Comparison of ENCODE assay signal across 8 mouse cellular contexts in the genomic region with DNA sequence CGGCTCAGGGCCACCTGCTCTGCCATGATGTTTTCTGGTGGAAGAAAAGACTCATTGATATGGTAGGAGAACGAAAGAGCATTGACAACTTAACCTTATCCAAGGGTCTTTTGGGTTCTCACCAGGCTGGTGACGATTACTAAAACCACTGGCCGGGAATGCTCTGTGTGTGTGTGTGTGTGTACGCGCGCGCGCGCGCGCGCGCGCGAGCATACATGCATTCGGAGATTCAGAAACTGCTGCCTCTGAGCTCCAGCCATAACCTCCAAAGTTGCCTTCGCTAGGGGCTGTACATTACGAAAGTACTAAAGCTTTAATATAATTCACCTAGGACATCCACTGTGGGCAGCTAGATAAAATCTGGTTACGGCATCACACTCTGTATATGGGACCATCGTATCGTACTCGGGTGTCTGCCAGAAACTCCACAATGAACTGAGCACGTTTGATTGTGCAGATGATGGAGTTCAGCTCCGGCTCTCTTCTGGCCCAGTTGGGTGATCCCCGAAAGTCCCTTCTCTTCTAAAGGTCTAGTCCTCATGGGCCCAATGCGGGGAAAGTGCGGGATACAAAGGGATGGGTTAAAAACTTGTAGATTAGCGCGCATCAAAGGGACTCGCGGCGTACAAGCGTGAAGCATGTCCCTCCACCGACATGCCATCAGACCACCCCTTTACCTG. TPM values are rescaled to one million over a fixed set of nuclear protein-coding genes. Genes with fewer than 3 reads are reported as not detected.
DNase-seq lines count a peak whose midpoint lies in the region; ATAC-seq and TF ChIP-seq lines count a peak whose summit lies in the region.

No protein-coding gene starts in this region.

- no peak overlapping the region; the same call in 1 of the 2 replicates for H3K27ac ChIP-seq in left cerebral cortex, adult 2 months
- H3K27ac ChIP-seq in limb, embryonic 14.5 days (replicated peaks; ENCODE audit: low read depth, low read length): peak overlapping the region; percentile 81; the same call in 1 of the 2 replicates

- peak overlapping the region; percentile 62 for H3K9ac ChIP-seq in limb, embryonic 14.5 days (ENCODE audit: low read depth, low read length, severe bottlenecking)

- ATAC-seq in erythroblast, adult 5-6 weeks (replicated peaks; ENCODE audit: low FRiP score, poor library complexity, severe bottlenecking): peak; percentile 5; the same call in 1 of the 2 replicates
- peak; percentile 10 for ATAC-seq in limb, embryonic 14.5 days (ENCODE audit: low FRiP score, low read depth)

- peak overlapping the region; percentile 48 for H3K4me2 ChIP-seq in limb, embryonic 14.5 days (replicated peaks; ENCODE audit: low read depth, low read length, severe bottlenecking)

- TF ChIP-seq CTCF in left cerebral cortex, adult 2 months (IDR thresholded peaks at IDR 0.05): no peak

- peak overlapping the region; percentile 64 for H3K4me3 ChIP-seq in left cerebral cortex, adult 2 months
- peak overlapping the region; percentile 54 for H3K4me3 ChIP-seq in limb, embryonic 14.5 days (replicated peaks; ENCODE audit: low read length)

- 44% methylated on average over 35 of the region's 35 CpGs for WGBS in limb, embryonic 14.5 days

- no peaks in the 10 kb centered on the region for H3K9me3 ChIP-seq in limb, embryonic 14.5 days (ENCODE audit: control insufficient read depth, low read length)

- H3K4me1 ChIP-seq in limb, embryonic 14.5 days (ENCODE audit: control insufficient read depth, insufficient read depth, low read length): no peaks in the 10 kb centered on the region

- 0 out of 2 replicates have a peak, but pooled peaks cover under 1% of the 10 kb centered on the region for H3K36me3 ChIP-seq in limb, embryonic 14.5 days (ENCODE audit: control insufficient read depth, insufficient read depth, low read length)

- no peaks in the 10 kb centered on the region for H3K27me3 ChIP-seq in limb, embryonic 14.5 days (ENCODE audit: control insufficient read depth, insufficient read depth, low read length)

- DNase-seq in left cerebral cortex, adult 2 months (ENCODE audit: extremely low spot score in 1 of 2, low spot score in 2 of 2): no peak
- DNase-seq in left cerebral cortex, adult 9 months (ENCODE audit: low spot score in 2 of 2): no peak
- peak; percentile 6 for DNase-seq in Muller cell, postnatal 12 days (ENCODE audit: inconsistent ontology term)
- DNase-seq in limb, embryonic 14.5 days (ENCODE audit: low spot score): peak; percentile 3
- peak; percentile 35 for DNase-seq in retina, postnatal 1 day
- no peak for DNase-seq in ovary, postnatal 14 days (ENCODE audit: low spot score)
- DNase-seq in frontal cortex, postnatal 10 days (ENCODE audit: low spot score in 2 of 2): no peak

- intact Hi-C loops in left cerebral cortex, adult 2 months (cut with DNase I): no loop called here

- TF ChIP-seq POLR2A in limb, embryonic 14.5 days (IDR thresholded peaks at IDR 0.05; ENCODE audit: borderline replicate concordance, extremely low read depth, insufficient read depth, insufficient read length): no peak

RNA-seq across cellular contexts. Expression of a gene that starts 0.7 kb away (rescaled TPM):
- total RNA-seq in left cerebral cortex, adult 2 months (2021): 10 to 100 TPM; 28.2 to 28.4 TPM
- 89.3 and 104 TPM in 2 replicates for total RNA-seq in erythroblast, adult 5-6 weeks (2015; ENCODE audit: low replicate concordance)
- total RNA-seq in erythroblast, adult 5-6 weeks (2017; ENCODE audit: low replicate concordance): 46.4 and 58.4 TPM in 2 replicates
- 35.2 and 35.4 TPM in 2 replicates for polyA plus RNA-seq in limb, embryonic 14.5 days (2012; rRNA removed)
- 48.3 and 51.8 TPM in 2 replicates for polyA plus RNA-seq in limb, embryonic 14.5 days (2014; fragmentation: Nextera tagmentation; extraction: Ambion mirVana)

RNA-seq across cellular contexts. Expression of a gene that starts 35.2 kb away (rescaled TPM):
- total RNA-seq in left cerebral cortex, adult 2 months (2021): 10 to 100 TPM; 44.8 to 47.6 TPM
- total RNA-seq in erythroblast, adult 5-6 weeks (2015; ENCODE audit: low replicate concordance): 5.2 and 14.0 TPM in 2 replicates
- total RNA-seq in erythroblast, adult 5-6 weeks (2017; ENCODE audit: low replicate concordance): 19.8 and 36.4 TPM in 2 replicates
- polyA plus RNA-seq in limb, embryonic 14.5 days (2012; rRNA removed): 13.7 and 17.4 TPM in 2 replicates
- polyA plus RNA-seq in limb, embryonic 14.5 days (2014; fragmentation: Nextera tagmentation; extraction: Ambion mirVana): 23.9 and 25.6 TPM in 2 replicates

RNA-seq across cellular contexts. Expression of a gene that starts 35.2 kb away (rescaled TPM):
- total RNA-seq in left cerebral cortex, adult 2 months (2021): 10 to 100 TPM; 15.7 to 20.9 TPM
- total RNA-seq in erythroblast, adult 5-6 weeks (2015; ENCODE audit: low replicate concordance): 3.7 and 9.4 TPM in 2 replicates
- 4.0 and 8.8 TPM in 2 replicates for total RNA-seq in erythroblast, adult 5-6 weeks (2017; ENCODE audit: low replicate concordance)
- polyA plus RNA-seq in limb, embryonic 14.5 days (2012; rRNA removed): 50.6 and 60.3 TPM in 2 replicates
- polyA plus RNA-seq in limb, embryonic 14.5 days (2014; fragmentation: Nextera tagmentation; extraction: Ambion mirVana): 39.3 and 41.8 TPM in 2 replicates

RNA-seq across cellular contexts. Expression of a gene that starts 52.9 kb away (rescaled TPM):
- not detected for total RNA-seq in left cerebral cortex, adult 2 months (2021)
- total RNA-seq in erythroblast, adult 5-6 weeks (2015; ENCODE audit: low replicate concordance): not detected in 2 replicates
- not detected in 2 replicates for total RNA-seq in erythroblast, adult 5-6 weeks (2017; ENCODE audit: low replicate concordance)
- 1.1 and 2.8 TPM in 2 replicates for polyA plus RNA-seq in limb, embryonic 14.5 days (2012; rRNA removed)
- polyA plus RNA-seq in limb, embryonic 14.5 days (2014; fragmentation: Nextera tagmentation; extraction: Ambion mirVana): 1.4 and 2.7 TPM in 2 replicates

RNA-seq across cellular contexts. Expression of a gene that starts 55.1 kb away (rescaled TPM):
- total RNA-seq in left cerebral cortex, adult 2 months (2021): 1 to 10 TPM; 3.1 to 3.9 TPM
- total RNA-seq in erythroblast, adult 5-6 weeks (2015; ENCODE audit: low replicate concordance): 1.9 and 2.1 TPM in 2 replicates
- 1.8 and 3.0 TPM in 2 replicates for total RNA-seq in erythroblast, adult 5-6 weeks (2017; ENCODE audit: low replicate concordance)
- 16.0 and 21.0 TPM in 2 replicates for polyA plus RNA-seq in limb, embryonic 14.5 days (2012; rRNA removed)
- polyA plus RNA-seq in limb, embryonic 14.5 days (2014; fragmentation: Nextera tagmentation; extraction: Ambion mirVana): 20.2 and 24.4 TPM in 2 replicates

Comparison
In these comparisons a context has a peak if more than half of its experiments do, and no peak if none do; other contexts are left out.
1. DNase-seq: peak in Muller cell, postnatal 12 days (single experiment), limb, embryonic 14.5 days (single experiment) and retina, postnatal 1 day (single experiment); none in left cerebral cortex, adult 2 months (0 of 2), left cerebral cortex, adult 9 months (0 of 2), ovary, postnatal 14 days (single experiment) and frontal cortex, postnatal 10 days (0 of 2).